Mouse (Mus musculus) bone marrow macrophage, adult 2 months (primary cell): ENCODE measurements around the gene Galk1. TPM values are rescaled to one million over a fixed set of nuclear protein-coding genes. Genes with fewer than 3 reads are reported as not detected.

Experiments
- H3K27ac ChIP-seq: 2 replicates; pipeline ENCODE4 v1.5.1; 2012; ENCODE audit warnings: low read depth, low read length; ENCODE audit not compliant: insufficient read depth
- H3K4me1 ChIP-seq: 2 replicates; pipeline ENCODE4 v1.6.1; 2012; ENCODE audit warnings: low read length; ENCODE audit not compliant: control insufficient read depth, insufficient read depth
- H3K4me3 ChIP-seq: 2 replicates; pipeline ENCODE4 v1.5.1; 2012; ENCODE audit warnings: mild to moderate bottlenecking, low read length, moderate library complexity; ENCODE audit not compliant: insufficient read depth
- CTCF ChIP-seq: IDR thresholded peaks from 2 replicates; pipeline ENCODE4 v1.5.1; 2012; ENCODE audit warnings: low read depth, mild to moderate bottlenecking, low read length, moderate library complexity
- POLR2A ChIP-seq: IDR thresholded peaks from 2 replicates; pipeline ENCODE4 v1.6.1; 2012; ENCODE audit warnings: mild to moderate bottlenecking, low read depth, low read length, borderline replicate concordance
- polyA plus RNA-seq: library from polyadenylated mRNA; stranded (reverse); fragments of >200 nt; gene quantifications from 2 replicates; pipeline ENCODE4 v1.2.4, GENCODE M21; 2012; ENCODE audit not compliant: missing spikeins, insufficient read depth, insufficient read length

Galk1 gene
- polyA plus RNA-seq, 1 experiment = 14.4 TPM

GRCm38 (mm10) chr11:116004186-116004823 lies 8.2 kb downstream of the Galk1 start:
- 0 out of 2 replicates have a peak overlapping the region, but pooled peaks have one; percentile 4 for H3K27ac ChIP-seq
- H3K4me1 ChIP-seq = peaks cover 10% of the 10 kb centered on the region
- TF ChIP-seq CTCF (no peak), POLR2A (no peak)
- peak overlapping the region; percentile 33 for H3K4me3 ChIP-seq

GRCm38 (mm10) chr11:116002894-116003293 lies 9.6 kb downstream of the Galk1 start:
- Histone ChIP-seq H3K27ac (no peak overlapping the region), H3K4me1 (peaks cover 10% of the 10 kb centered on the region), H3K4me3 (no peak overlapping the region)
- TF ChIP-seq POLR2A = no peak
- TF ChIP-seq CTCF = no peak

GRCm38 (mm10) chr11:116001725-116002124 lies 10.8 kb downstream of the Galk1 start:
- H3K4me1 ChIP-seq = peaks cover 10% of the 10 kb centered on the region

GRCm38 (mm10) chr11:116000607-116001006 lies 11.9 kb downstream of the Galk1 start:
- Histone ChIP-seq H3K4me1 (peaks cover 9% of the 10 kb centered on the region), H3K4me3 (no peak overlapping the region), H3K27ac (no peak overlapping the region)
- no peak for TF ChIP-seq CTCF
- TF ChIP-seq POLR2A = no peak

More at GRCm38 (mm10) chr11:116001725-116002124, 10.8 kb downstream of the Galk1 start:
- no peak overlapping the region for H3K27ac ChIP-seq
- no peak overlapping the region for H3K4me3 ChIP-seq
- TF ChIP-seq CTCF = no peak
- no peak for TF ChIP-seq POLR2A

GRCm38 (mm10) chr11:115999538-116000143 lies 12.9 kb downstream of the Galk1 start:
- peaks cover 3% of the 10 kb centered on the region for H3K4me1 ChIP-seq
- H3K4me3 ChIP-seq = no peak overlapping the region
- H3K27ac ChIP-seq = no peak overlapping the region
- TF ChIP-seq POLR2A (no peak), CTCF (peak; percentile 50)

GRCm38 (mm10) chr11:115999027-115999426 lies 13.5 kb downstream of the Galk1 start:
- H3K4me3 ChIP-seq = no peak overlapping the region
- no peak for TF ChIP-seq CTCF
- no peak for TF ChIP-seq POLR2A
- H3K4me1 ChIP-seq = no peaks in the 10 kb centered on the region
- H3K27ac ChIP-seq = no peak overlapping the region

GRCm38 (mm10) chr11:115997662-115998061 lies 14.9 kb downstream of the Galk1 start:
- Histone ChIP-seq H3K4me3 (no peak overlapping the region), H3K4me1 (no peaks in the 10 kb centered on the region), H3K27ac (no peak overlapping the region)
- TF ChIP-seq POLR2A (no peak), CTCF (no peak)

- Histone ChIP-seq H3K27ac (no peak overlapping the region), H3K4me1 (no peaks in the 10 kb centered on the region), H3K4me3 (no peak overlapping the region)
- TF ChIP-seq POLR2A = no peak
- no peak for TF ChIP-seq CTCF
Observed at GRCm38 (mm10) chr11:115997047-115997446, 15.5 kb downstream of the Galk1 start.

GRCm38 (mm10) chr11:115995256-115995655 lies 17.3 kb downstream of the Galk1 start:
- TF ChIP-seq CTCF (no peak), POLR2A (no peak)
- Histone ChIP-seq H3K27ac (no peak overlapping the region), H3K4me1 (no peaks in the 10 kb centered on the region), H3K4me3 (no peak overlapping the region)

GRCm38 (mm10) chr11:115992098-115992497 lies 20.4 kb downstream of the Galk1 start:
- TF ChIP-seq POLR2A = no peak
- TF ChIP-seq CTCF = no peak

More at GRCm38 (mm10) chr11:115992098-115992497, 20.4 kb downstream of the Galk1 start:
- Histone ChIP-seq H3K27ac (no peak overlapping the region), H3K4me1 (no peaks in the 10 kb centered on the region), H3K4me3 (no peak overlapping the region)
